Mouse (Mus musculus) heart, adult 11 months (tissue): Measurements from ENCODE around the gene Acsbg1.

ENCODE experiments used
- DNase-seq: peaks from one replicate; pipeline ENCODE4 v3.0.0; 2022

Gene Acsbg1

DNA sequence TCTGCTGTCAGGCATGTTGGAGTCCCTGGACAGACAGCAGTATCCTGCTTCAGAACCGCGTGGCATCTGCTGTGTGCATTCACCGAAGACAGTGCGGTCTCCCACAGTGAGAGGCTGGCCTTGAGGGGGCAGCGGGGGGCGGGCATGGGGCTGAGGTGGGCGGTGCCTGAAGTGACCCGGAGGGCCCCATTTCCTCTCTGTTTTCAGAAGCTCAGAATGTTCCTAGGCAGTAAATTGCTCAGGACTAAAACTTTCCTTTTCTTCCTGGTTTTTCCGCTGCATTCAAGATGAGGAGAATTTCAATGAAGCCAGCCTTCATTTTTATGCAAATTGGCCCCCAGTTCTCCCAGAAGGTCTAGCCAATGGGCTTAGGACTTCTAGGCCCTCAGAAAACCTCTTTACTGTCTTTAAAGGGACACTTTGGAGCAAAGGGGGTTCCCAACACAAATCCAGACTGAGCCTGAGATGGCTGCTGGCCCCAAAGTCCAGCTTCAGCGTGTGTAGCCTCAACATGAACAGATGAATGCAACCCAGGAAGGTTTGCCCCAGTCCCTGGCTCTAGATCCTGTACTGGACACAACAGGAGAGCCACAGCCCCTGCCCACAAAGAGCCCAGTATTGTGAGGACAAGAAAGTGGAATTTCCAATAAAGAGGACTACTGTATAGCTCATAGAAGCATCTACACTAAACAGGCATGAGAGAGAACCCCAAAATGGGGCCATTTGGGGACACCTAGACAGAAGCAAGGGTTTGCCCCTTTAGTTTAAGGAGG, at the start of gene Acsbg1:
TSS of gene Acsbg1 (minus strand) at position 266 of the 773 bp plus-strand sequence.
- DNase-seq = no peak

- peak; percentile 92 for DNase-seq
Measured at GRCm38 (mm10) chr9:54708085-54708484, 46.4 kb upstream of the Acsbg1 start.

DNA sequence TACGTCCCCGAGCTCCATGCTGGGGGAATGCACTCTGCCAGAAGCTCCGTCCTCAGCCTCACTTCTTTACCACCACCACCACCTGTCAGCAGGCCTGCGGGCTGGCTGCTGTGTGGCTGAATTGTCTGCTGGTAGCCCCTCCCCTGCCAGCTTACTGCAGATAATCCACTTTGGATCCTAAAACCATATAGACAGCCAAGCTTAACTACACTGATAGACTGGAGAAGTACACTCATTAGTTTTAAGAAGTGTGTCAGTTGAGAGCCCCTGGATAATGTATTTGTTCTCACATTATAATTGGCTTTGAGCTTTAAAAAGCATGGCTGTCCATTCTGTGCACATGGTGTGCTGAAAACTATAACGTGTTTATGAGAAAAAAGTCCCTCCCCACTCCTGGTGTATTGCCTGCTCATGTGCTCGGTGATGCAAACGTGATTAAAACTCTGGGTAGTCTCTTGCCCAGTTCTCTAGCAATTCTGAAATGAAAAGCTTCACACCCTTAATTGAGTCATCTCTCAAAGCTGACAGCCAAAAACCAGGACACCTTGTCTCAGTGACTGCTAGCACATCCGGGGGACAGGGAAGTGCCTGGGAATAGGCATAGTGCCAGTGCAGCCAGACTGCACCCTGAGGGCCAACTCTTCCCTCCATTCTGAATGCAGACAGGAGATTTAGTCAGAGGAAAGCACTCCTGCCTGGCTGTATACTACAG, 45.8 kb upstream of the Acsbg1 start:
- DNase-seq = no peak

DNA sequence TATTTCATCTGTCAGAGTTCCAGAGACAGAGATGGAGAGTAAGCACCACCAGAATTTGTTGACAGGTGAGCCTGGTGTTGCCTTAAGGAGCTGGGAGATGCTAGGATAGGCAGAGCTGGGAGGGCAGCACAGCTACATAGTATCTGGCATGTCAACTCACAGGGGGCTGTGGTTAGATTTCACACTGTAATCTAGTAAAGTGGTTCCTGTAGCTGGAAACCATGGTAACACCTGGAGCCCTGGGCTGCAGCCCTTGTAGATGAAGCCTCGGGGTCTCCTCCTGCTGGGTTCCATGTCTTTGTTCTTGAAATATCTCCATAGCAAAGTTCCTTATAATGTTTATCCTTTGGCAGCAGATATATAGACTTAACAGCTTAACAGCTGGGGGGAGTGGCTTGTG, 43.9 kb upstream of the Acsbg1 start:
- DNase-seq = no peak

DNA sequence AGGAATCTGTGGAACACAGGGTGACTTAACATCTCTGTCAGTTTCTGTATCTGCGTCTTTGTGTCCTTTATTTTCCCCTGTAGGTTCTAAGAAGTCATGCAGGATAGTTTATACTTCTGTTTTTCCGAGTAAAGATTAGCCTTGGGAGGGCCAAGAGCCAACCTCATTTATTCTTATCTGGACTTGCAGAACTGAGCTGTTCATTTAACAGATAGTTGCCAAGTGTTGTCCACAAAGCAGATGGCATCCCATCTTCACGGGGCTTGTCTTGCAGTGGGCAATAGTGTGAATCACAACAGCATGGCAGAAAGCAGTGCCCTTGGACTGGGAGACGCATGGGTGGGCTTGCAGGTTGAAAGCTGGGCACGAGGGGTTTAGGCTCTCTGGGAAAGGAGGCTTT, 42.7 kb upstream of the Acsbg1 start:
- no peak for DNase-seq

- peak; percentile 90 for DNase-seq
Measured at GRCm38 (mm10) chr9:54702581-54702980, 40.9 kb upstream of the Acsbg1 start.

- DNase-seq = peak; percentile 86
Measured at GRCm38 (mm10) chr9:54700746-54701145, 39.1 kb upstream of the Acsbg1 start.

DNA sequence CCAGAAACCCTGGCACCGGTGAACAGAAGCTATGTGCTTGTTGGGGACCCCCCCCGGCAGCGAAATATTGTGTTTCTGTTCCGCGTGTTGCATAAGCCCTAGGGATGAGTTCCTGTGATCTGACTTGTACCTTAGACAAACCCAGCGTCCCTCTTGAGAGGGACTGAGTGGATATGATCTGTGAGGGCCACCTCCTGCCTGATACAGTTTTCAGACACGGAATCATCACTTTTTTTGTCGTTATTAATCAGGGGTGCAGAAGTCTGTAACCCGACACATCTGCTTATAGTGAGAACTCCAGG, 38.5 kb upstream of the Acsbg1 start:
- no peak for DNase-seq

DNA sequence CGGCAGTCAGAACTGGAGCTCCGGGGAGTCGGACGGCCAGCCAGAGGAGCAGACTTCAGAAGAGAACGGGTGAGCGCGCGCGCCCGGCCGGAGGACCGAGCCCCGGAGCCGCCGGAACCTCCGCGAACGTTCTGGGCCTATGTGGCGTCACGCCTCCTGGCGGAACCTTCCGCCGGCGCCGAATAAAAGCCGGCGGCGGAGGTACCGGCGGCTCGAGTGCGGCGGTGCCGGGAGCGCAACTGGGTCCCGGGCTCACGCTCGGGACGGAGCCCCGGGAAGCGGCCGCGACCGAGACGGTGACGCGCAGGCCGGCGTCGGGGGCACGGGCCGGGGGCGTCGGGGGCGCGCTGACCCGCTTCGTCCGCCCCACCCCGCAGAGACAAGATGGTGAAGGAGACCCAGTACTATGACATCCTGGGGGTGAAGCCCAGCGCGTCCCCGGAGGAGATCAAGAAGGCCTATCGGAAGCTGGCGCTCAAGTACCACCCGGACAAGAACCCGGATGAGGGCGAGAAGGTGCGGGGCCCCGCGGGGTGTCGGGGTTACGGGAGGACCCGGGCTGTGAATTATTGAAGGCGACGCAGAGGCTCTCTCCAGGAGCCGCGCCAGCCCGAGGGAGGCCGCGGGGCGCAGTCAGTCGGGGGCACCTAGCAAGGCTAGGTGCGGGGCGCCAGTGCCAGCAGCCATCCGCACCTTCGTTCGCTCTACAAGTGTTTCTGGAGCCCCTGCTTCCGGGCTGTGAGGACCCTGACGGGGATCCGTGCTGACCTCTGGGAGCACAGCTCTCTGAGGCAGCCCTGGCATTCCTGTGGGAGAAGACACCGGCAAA, 37.9 kb upstream of the Acsbg1 start:
- peak; percentile 99 for DNase-seq

DNA sequence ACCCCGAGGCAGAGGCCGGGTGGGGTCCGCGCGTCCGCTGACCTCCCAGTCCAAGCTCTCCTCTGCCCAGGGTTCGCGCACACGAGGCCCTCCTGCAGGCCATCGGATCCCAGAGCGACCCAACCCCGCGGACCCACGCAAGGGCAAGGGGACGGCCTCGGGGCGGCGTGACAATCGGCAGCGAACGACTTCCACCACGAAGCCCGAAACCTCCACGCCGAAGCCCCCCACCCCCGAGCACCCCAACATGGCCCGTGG, 37.3 kb upstream of the Acsbg1 start:
- DNase-seq = no peak

DNA sequence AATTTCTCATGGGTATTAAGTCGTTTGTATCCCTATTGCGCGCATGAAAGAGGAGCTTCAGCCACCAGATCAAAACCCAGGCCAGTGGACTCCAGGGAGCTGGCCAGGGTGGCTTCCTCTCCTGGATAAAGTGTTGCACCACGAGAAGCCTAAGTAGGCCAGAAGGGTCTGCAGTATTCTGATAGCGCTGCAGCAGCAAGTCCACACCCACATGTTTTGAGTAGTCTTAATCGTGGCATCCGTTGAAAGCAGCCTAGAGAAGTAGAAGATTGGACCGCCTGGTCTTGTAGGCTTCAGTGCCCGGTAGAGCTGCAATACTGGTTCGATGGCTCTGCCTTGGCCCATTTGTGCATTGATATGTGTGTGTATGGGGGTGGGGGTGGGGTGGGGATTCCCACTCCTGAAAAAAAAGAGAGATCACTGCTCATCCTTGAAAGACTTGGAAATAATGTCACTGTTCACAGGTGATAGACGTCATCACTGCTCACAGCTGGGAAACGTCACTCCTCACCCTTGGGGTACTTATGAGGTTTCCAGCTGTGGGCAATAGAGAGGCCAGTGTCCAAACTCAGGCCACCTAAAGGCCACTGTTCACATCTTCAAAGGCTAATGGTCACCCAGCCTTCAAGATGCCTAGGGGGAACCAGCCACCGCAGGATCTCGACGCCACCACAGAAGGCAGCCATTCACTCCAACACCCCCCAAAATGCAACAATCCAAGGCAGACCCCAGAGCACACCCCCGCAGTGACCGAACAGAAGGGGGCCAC, 36.8 kb upstream of the Acsbg1 start, which contains the start of gene Dnaja4:
TSS of gene Dnaja4 (plus strand) at position 556 of the 769 bp plus-strand sequence.
- DNase-seq = peak; percentile 95

- peak; percentile 86 for DNase-seq
Measured at GRCm38 (mm10) chr9:54691241-54691805, 29.7 kb upstream of the Acsbg1 start.

DNA sequence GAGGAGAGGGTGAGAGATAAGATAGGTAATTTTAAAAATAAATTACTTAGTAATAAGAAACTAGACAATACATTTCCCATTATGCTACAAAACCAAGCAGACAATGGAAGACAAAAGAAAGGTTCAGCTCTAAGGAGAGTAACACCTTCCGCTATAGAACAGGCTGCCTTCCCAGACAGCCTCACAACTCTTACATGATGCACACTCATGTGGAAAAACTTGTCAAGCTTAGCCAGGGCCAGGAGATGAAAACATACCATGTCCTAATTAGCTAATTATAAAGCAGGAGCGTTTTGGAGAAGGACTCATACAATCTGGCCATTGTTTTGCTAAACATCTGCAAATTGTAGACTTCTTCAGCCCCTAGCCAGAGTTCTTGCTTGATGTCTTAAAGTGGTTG, 29.0 kb upstream of the Acsbg1 start:
- DNase-seq = peak; percentile 17

GRCm38 (mm10) chr9:54689446-54689845, 27.8 kb upstream of the Acsbg1 start:
- peak; percentile 89 for DNase-seq

- DNase-seq = peak; percentile 72
Measured at GRCm38 (mm10) chr9:54687246-54688236, 25.9 kb upstream of the Acsbg1 start.

GRCm38 (mm10) chr9:54683814-54684605, 22.3 kb upstream of the Acsbg1 start:
- peak; percentile 65 for DNase-seq

DNA sequence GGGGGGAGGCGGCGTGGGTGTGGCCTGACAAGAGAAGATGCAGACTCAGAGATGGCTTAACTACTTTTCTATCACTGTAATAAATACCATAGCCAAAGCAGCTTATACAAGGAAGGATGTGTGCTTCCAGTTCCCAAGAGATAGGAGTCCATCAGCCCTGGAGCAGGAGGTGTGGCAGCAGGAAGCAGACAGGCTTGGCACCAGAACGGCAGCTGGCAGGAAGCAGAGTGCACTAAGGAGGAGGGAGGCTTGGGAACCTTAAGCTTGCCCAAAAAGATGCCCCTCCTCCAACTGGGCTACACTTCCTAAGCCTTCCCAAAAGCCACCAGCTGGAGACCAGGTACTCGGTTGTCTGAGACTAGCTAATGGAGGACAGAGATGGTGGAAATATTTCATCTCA, 21.2 kb upstream of the Acsbg1 start:
- peak; percentile 70 for DNase-seq

- DNase-seq = peak; percentile 94
Measured at GRCm38 (mm10) chr9:54676531-54676986, 14.9 kb upstream of the Acsbg1 start.

- no peak for DNase-seq
Measured at GRCm38 (mm10) chr9:54673887-54674286, 12.2 kb upstream of the Acsbg1 start.

DNA sequence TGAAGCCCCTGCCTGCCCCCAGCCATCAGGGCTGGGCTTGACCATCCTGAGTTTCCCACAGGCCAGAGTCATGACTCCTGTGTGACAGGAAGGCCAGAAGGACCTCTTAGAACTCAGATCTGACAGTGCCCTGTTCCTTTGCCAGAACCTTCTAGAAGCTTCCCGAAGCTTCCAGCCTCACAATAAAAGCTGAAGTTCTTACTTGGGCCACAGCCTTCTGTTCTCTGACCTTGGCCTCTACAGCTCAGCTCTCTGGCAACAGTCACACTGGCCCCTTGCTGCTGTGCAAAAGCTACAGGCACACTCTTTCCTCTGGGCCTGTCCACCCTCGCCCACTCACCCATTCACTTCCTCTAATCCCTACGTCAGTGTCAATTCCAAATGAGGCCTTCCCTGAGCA, 10.3 kb upstream of the Acsbg1 start:
- no peak for DNase-seq
